Mouse (Mus musculus) heart, embryonic 14.5 days (tissue): ENCODE results near the gene Xylt1. TPM values are rescaled to one million over a fixed set of nuclear protein-coding genes. Genes with fewer than 3 reads are reported as not detected.

Experiments
- ATAC-seq: fragments of 200-750 bp; cut with Nextera tagmentation; 2 replicates; pipeline ENCODE4 v1.8.0; 2017; ENCODE audit warnings: low read depth, moderate TSS enrichment; ENCODE audit not compliant: insufficient number of reproducible peaks, insufficient read depth, low FRiP score
- H3K27ac ChIP-seq, 2 experiments: fragments of 200-500 bp in 1 of 2; fragments of 300-500 bp in 1 of 2; sonication (generic) in 1 of 2; replicated peaks in 1 of 2; 2 replicates each; pipeline ENCODE4 v1.5.1; 2012 to 2014; ENCODE audit warnings: low read depth in 2 of 2, low read length in 2 of 2, control low read depth in 1 of 2, mild to moderate bottlenecking in 1 of 2, mixed read lengths in 1 of 2; ENCODE audit not compliant: control insufficient read depth in 1 of 2, insufficient read depth in 1 of 2
- H3K27me3 ChIP-seq: fragments of 300-500 bp; sonication (generic); 2 replicates; pipeline ENCODE4 v1.6.1; 2014; ENCODE audit warnings: mild to moderate bottlenecking, low read length, control low read depth; ENCODE audit not compliant: control insufficient read depth, insufficient read depth
- H3K36me3 ChIP-seq: fragments of 300-500 bp; sonication (generic); 2 replicates; pipeline ENCODE4 v1.6.1; 2014; ENCODE audit warnings: mild to moderate bottlenecking, control low read depth, low read length, mixed read lengths; ENCODE audit not compliant: control insufficient read depth, insufficient read depth
- H3K4me1 ChIP-seq, 2 experiments: fragments of 200-500 bp in 1 of 2; fragments of 300-500 bp in 1 of 2; sonication (generic) in 1 of 2; 2 replicates each; pipeline ENCODE4 v1.6.1; 2012 to 2014; ENCODE audit warnings: low read length in 2 of 2, control low read depth in 1 of 2, mixed read lengths in 1 of 2; ENCODE audit not compliant: control insufficient read depth in 2 of 2, insufficient read depth in 2 of 2
- H3K4me2 ChIP-seq: fragments of 300-500 bp; sonication (generic); 2 replicates; pipeline ENCODE4 v1.6.1; 2014; ENCODE audit warnings: mild to moderate bottlenecking, low read length
- H3K4me3 ChIP-seq, 2 experiments: fragments of 200-500 bp in 1 of 2; fragments of 300-500 bp in 1 of 2; sonication (generic) in 1 of 2; 2 replicates each; pipeline ENCODE4 v1.5.1; 2012 to 2014; ENCODE audit warnings: low read length in 2 of 2, mild to moderate bottlenecking in 2 of 2, control low read depth in 1 of 2, low read depth in 1 of 2, moderate library complexity in 1 of 2; ENCODE audit not compliant: control insufficient read depth in 1 of 2, insufficient read depth in 1 of 2
- H3K9ac ChIP-seq: fragments of 300-500 bp; sonication (generic); 2 replicates; pipeline ENCODE4 v1.6.1; 2014; ENCODE audit warnings: mild to moderate bottlenecking, low read length
- H3K9me3 ChIP-seq: fragments of 300-500 bp; sonication (generic); 2 replicates; pipeline ENCODE4 v1.6.1; 2016; ENCODE audit warnings: low read length, control low read depth; ENCODE audit not compliant: control insufficient read depth
- WGBS: fragments of 180-500 bp; shearing (Covaris S2); extraction: QIAGEN DNeasy Blood & Tissue Kit; methylation state at CpG from one replicate; pipeline ENCODE4 v1.1.7; 2014; 5-methylcytosine and 5-hydroxymethylcytosine counted together
- polyA plus RNA-seq: library from polyadenylated mRNA; unstranded; fragments of >200 nt; fragmentation: Nextera tagmentation; extraction: Ambion mirVana; gene quantifications from 2 replicates; pipeline ENCODE4 v1.2.1, GENCODE M21; 2014

Gene Xylt1
- polyA plus RNA-seq, 1 experiment from 2014 or later: 2.0 TPM

DNA sequence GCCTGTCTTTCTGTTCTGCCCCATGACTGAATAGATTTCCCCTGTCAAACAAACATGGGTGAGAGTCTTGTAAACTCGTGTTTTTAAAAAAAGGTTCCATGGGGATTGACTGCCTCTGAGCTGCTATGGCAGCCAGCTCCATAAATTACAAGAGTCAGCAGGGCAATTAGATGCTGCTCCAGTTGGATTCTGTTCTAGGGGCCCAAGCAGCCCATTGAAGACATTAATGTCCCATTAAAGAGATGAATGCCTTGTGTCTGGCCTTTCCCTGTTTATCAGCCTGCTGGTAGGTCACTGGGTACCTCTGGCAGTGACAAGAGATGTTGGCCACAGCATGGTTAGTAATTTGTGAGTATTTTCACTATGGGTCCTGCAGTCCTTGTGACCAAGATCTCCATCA, 271.9 kb downstream of the Xylt1 start:
- Histone ChIP-seq H3K4me3 (no peak overlapping the region), H3K9ac (no peak overlapping the region), H3K27me3 (no peaks in the 10 kb centered on the region), H3K4me2 (no peak overlapping the region), H3K36me3 (peaks cover 7% of the 10 kb centered on the region), H3K4me1 (no peaks in the 10 kb centered on the region), H3K27ac (no peak overlapping the region), H3K9me3 (no peaks in the 10 kb centered on the region)
- no peak for ATAC-seq
- 68% methylated on average over 1 of the region's 1 CpGs for WGBS

DNA sequence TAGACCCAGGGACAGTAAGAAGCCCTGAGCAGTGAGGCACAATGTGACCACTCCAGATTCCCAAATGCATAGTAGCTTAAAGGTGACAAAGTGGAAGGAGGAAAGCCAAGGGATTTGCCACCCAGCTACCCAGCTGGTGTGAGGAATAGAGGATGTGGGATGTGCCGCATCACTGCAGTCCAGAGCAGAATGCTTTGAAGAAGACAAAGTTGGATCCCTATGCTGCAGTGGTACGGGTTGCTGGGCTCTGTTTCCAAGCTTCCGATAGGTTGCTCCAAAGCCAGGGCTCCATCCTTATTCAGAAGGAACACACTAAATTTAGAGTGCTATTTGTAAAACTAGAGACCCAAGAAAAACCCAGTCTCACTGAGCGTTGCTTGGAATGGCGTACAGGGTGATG, 275.0 kb downstream of the Xylt1 start:
- Histone ChIP-seq H3K27me3 (no peaks in the 10 kb centered on the region), H3K9ac (no peak overlapping the region), H3K4me3 (no peak overlapping the region), H3K9me3 (no peaks in the 10 kb centered on the region), H3K4me1 (no peaks in the 10 kb centered on the region), H3K4me2 (no peak overlapping the region), H3K27ac (no peak overlapping the region), H3K36me3 (peaks cover 11% of the 10 kb centered on the region)
- 92% methylated on average over 5 of the region's 5 CpGs for WGBS
- ATAC-seq: no peak

DNA sequence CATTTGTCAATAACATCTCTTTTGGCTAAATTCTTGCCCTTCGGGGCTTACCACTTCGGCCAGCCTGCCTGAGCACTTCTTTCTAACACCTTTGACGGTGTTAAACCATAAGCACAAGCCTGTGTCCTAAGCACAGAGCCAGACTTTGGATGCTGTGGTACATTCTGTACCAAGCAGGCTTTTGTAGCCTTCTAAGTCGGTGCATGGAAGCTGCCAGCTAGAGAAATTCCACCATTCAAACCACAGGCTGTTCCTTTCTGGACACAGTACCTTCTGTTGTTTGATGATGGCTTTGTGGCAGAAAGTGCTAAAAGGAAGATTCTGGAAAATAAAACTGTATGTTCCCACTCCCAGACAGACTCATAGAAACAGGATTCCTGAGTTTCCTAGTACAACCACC, 277.4 kb downstream of the Xylt1 start:
- Histone ChIP-seq H3K27ac (no peak overlapping the region), H3K9ac (no peak overlapping the region), H3K4me2 (no peak overlapping the region), H3K4me3 (no peak overlapping the region), H3K4me1 (no peaks in the 10 kb centered on the region), H3K27me3 (no peaks in the 10 kb centered on the region), H3K9me3 (no peaks in the 10 kb centered on the region), H3K36me3 (peaks cover 11% of the 10 kb centered on the region)
- no peak for ATAC-seq
- WGBS: 90% methylated on average over 4 of the region's 4 CpGs

DNA sequence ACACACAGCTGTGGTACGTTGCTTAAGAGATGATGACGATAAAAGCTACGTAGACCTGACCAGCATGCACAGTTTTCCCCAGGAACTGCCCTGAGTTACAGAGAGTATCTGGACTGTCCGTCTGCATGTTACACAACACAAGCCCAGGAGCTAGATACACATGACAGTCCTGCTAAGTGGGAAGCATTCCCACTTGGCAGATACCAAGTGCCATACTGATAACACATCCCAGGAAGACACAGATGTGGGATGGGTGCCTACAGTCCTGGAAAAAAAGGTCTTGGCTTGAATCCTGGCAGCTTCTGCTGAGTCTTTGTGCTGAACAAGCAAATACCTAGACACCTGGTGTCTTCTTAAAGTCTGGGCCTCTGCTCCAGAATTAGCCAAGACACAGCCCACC, 278.0 kb downstream of the Xylt1 start:
- ATAC-seq: no peak
- Histone ChIP-seq H3K27ac (no peak overlapping the region), H3K27me3 (no peaks in the 10 kb centered on the region), H3K4me1 (no peaks in the 10 kb centered on the region), H3K9ac (no peak overlapping the region), H3K9me3 (no peaks in the 10 kb centered on the region), H3K4me2 (no peak overlapping the region), H3K4me3 (no peak overlapping the region), H3K36me3 (peaks cover 11% of the 10 kb centered on the region)
- 63% methylated on average over 4 of the region's 4 CpGs for WGBS

DNA sequence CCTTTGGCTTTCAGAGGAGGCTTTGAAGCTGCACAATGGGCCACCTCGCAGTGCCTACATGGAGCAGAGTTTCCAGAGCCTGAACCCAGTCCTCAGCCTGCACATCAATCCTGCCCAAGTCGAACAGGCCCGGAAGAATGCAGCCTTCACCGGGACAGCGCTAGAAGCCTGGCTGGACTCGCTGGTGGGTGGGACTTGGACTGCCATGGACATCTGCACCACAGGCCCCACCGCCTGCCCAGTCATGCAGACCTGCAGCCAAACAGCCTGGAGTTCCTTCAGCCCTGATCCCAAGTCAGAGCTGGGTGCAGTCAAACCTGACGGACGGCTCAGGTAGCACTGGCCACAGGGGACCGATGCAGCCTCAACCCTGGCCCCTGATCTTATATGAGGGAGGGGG, 286.5 kb downstream of the Xylt1 start:
- Histone ChIP-seq H3K36me3 (0 out of 2 replicates have a peak, but pooled peaks cover 8% of the 10 kb centered on the region), H3K27me3 (no peaks in the 10 kb centered on the region), H3K4me3 (no peak overlapping the region), H3K9ac (no peak overlapping the region), H3K4me2 (no peak overlapping the region), H3K27ac (no peak overlapping the region), H3K9me3 (no peaks in the 10 kb centered on the region), H3K4me1 (no peaks in the 10 kb centered on the region)
- WGBS: 87% methylated on average over 10 of the region's 10 CpGs
- ATAC-seq: no peak

DNA sequence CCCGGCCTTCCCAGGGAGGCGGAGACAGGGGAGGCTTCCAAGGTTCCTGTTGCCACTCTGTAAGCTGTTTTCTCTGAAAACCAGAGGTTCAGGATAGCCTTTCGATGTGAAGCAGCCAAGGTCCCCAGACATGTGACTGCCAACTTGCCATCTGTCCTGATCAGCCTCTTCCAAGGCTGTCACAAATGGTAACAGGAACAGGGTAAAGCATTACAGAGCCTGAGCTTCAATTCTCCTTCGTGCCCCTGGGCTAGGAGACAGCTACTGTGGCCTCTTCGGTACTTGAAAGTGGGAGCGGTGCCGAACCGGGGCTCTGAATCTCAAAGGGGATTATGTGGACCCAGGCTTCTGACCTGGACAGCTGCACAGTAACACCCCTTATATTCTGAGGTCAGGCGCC, 287.4 kb downstream of the Xylt1 start:
- Histone ChIP-seq H3K9ac (no peak overlapping the region), H3K4me3 (no peak overlapping the region), H3K4me1 (no peaks in the 10 kb centered on the region), H3K27me3 (no peaks in the 10 kb centered on the region), H3K4me2 (no peak overlapping the region), H3K27ac (no peak overlapping the region), H3K9me3 (no peaks in the 10 kb centered on the region), H3K36me3 (0 out of 2 replicates have a peak, but pooled peaks cover 8% of the 10 kb centered on the region)
- no peak for ATAC-seq
- WGBS: 76% methylated on average over 9 of the region's 9 CpGs

DNA sequence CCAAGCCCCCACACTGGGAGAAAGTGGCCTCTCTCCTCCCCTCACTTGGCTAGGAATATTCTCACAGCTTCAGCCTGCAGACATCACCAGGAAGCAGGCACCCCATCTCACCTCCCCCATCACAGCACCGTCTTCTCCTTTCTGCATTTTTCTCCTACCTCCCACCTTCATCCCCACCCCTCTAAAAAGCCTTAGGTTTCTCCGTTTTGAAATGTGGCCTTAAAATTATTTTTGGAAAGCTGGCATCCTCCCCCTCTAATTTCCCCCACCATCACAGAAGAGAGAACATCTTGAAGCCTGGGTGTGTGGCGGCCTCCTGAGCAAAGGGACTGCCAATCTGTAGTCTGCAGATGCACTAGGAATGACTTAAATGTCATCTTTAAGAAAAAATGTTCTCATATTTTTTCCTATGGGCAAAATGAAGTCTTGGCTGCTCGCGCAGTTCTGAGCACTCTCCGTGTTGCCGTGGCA, 291.4 kb downstream of the Xylt1 start:
- Histone ChIP-seq H3K4me2 (no peak overlapping the region), H3K27me3 (no peaks in the 10 kb centered on the region), H3K36me3 (0 out of 2 replicates have a peak, but pooled peaks cover 8% of the 10 kb centered on the region), H3K27ac (no peak overlapping the region), H3K4me3 (no peak overlapping the region), H3K9ac (no peak overlapping the region), H3K4me1 (no peaks in the 10 kb centered on the region), H3K9me3 (no peaks in the 10 kb centered on the region)
- 81% methylated on average over 7 of the region's 7 CpGs for WGBS
- ATAC-seq: no peak
